In the genomic region with DNA sequence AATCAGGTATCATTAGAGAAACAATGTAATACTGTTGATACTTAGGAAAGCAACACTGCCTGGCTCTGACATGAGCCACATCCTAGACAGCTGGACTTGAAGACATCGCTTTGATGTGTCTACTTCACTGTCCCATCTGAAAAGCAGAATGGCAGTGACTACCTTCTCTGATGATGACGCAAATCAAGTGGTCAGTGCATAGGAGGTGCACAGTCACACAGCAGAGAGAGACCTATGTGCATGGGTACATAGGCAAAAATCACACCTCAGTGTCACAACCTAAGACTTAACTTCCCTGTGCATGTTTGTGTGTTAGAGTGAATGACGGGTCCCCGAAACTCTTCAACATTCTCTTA, we compare ENCODE assay signal across 25 mouse cellular contexts.
DNase-seq lines count a peak whose midpoint lies in the region; ATAC-seq and TF ChIP-seq lines count a peak whose summit lies in the region.
"Had no signal": no experiment of that assay in that cellular context is flagged by ENCODE, and none has a peak within 500 bp of the region (broad histone marks: within the 10 kb centered on the region; RNA-seq: fewer than 3 reads in every experiment).

No protein-coding gene starts in this region.

- no peak for TF ChIP-seq CTCF in MEL (IDR thresholded peaks at IDR 0.05 in 2 of 3, conservative IDR thresholded peaks at IDR 0.05 in 1 of 3; ENCODE audit: control insufficient read depth in 1 of 3, insufficient read depth in 1 of 3, low read depth in 2 of 3, low read length in 3 of 3, poor library complexity in 1 of 3, severe bottlenecking in 1 of 3)

- H3K27me3 ChIP-seq in heart, embryonic 12.5 days (replicated peaks) = 0 out of 2 replicates have a peak, but pooled peaks cover 4% of the 10 kb centered on the region
- no peaks in the 10 kb centered on the region for H3K27me3 ChIP-seq in MEL (ENCODE audit: control insufficient read depth in 1 of 2, insufficient read depth in 2 of 2, low read length in 2 of 2)
- no peaks in the 10 kb centered on the region for H3K27me3 ChIP-seq in liver, embryonic 16.5 days (ENCODE audit: control insufficient read depth, insufficient read depth, low read depth, low read length)
- H3K27me3 ChIP-seq: embryonic facial prominence, embryonic 12.5 days; forebrain, embryonic 12.5 days; neural tube, embryonic 15.5 days had no signal

- 70% methylated on average over 4 of the region's 4 CpGs for WGBS in heart, embryonic 12.5 days
- 70% methylated on average over 4 of the region's 4 CpGs for WGBS in liver, embryonic 16.5 days (ENCODE audit: insufficient replicate concordance)

- intact Hi-C loops in heart, postnatal 36 days (cut with DNase I) = no loop called here

- H3K36me3 ChIP-seq in heart, embryonic 12.5 days = no peaks in the 10 kb centered on the region
- H3K36me3 ChIP-seq in MEL (ENCODE audit: control insufficient read depth in 1 of 2, insufficient read depth in 2 of 2, low read length in 2 of 2) = peaks cover 0 to 26% of the 10 kb centered on the region in 2 experiments; a peak in 2 of 4 replicates
- no peaks in the 10 kb centered on the region for H3K36me3 ChIP-seq in liver, embryonic 16.5 days (ENCODE audit: control insufficient read depth, insufficient read depth)
- H3K36me3 ChIP-seq: embryonic facial prominence, embryonic 12.5 days; forebrain, embryonic 12.5 days; neural tube, embryonic 15.5 days had no signal

- no peak for TF ChIP-seq POLR2A in MEL (IDR thresholded peaks at IDR 0.05; ENCODE audit: control insufficient read depth in 1 of 2, insufficient read depth in 1 of 2, low read depth in 1 of 2, low read length in 2 of 2, poor library complexity in 1 of 2)

- no peak overlapping the region for H3K27ac ChIP-seq in heart, embryonic 12.5 days (ENCODE audit: poor library complexity, severe bottlenecking)
- H3K27ac ChIP-seq in MEL (ENCODE audit: control insufficient read depth, low read depth, low read length) = peak overlapping the region; percentile 90
- H3K27ac ChIP-seq in liver, embryonic 16.5 days (ENCODE audit: low read length) = peak overlapping the region; percentile 88
- H3K27ac ChIP-seq: embryonic facial prominence, embryonic 12.5 days; forebrain, embryonic 12.5 days; kidney, postnatal 0 days; neural tube, embryonic 15.5 days had no signal

- no peak for TF ChIP-seq EP300 in MEL (IDR thresholded peaks at IDR 0.05; ENCODE audit: low read depth in 1 of 2, low read length in 2 of 2)

- no peak for DNase-seq in heart, postnatal 36 days
- DNase-seq in MEL (ENCODE audit: low read depth, low spot score) = peak; percentile 31
- no peak for DNase-seq in testis, postnatal 10 days (ENCODE audit: low spot score)
- no peak for DNase-seq in ovary, adult 18-20 months (ENCODE audit: low spot score)
- DNase-seq in gastrocnemius, postnatal 10 days = no peak
- DNase-seq: adrenal gland, postnatal 25 days; cerebellum, adult 2 months; cerebellum, postnatal 14 days; gastrocnemius, postnatal 14 days; kidney, adult 8-10 months; kidney, postnatal 4 days; midbrain, embryonic 14.5 days; right cerebral cortex, adult 18-20 months; spleen, adult 18-20 months; thymus, adult 18-20 months; thymus, postnatal 25 days had no signal

- no peak overlapping the region for H3K4me3 ChIP-seq in heart, embryonic 12.5 days
- H3K4me3 ChIP-seq in MEL (ENCODE audit: control insufficient read depth in 1 of 2, insufficient read depth in 1 of 2, low read depth in 2 of 2, low read length in 2 of 2) = no peak overlapping the region
- H3K4me3 ChIP-seq in liver, embryonic 16.5 days (ENCODE audit: low read depth, low read length) = no peak overlapping the region
- H3K4me3 ChIP-seq: embryonic facial prominence, embryonic 12.5 days; forebrain, embryonic 12.5 days; neural tube, embryonic 15.5 days had no signal

- no peak overlapping the region for H3K9ac ChIP-seq in heart, embryonic 12.5 days
- H3K9ac ChIP-seq in MEL (ENCODE audit: control insufficient read depth, low read depth, low read length, poor library complexity, severe bottlenecking) = no peak overlapping the region; the same call in 1 of the 2 replicates
- no peak overlapping the region; the same call in 1 of the 2 replicates for H3K9ac ChIP-seq in liver, embryonic 16.5 days (ENCODE audit: low read depth, low read length)
- H3K9ac ChIP-seq: embryonic facial prominence, embryonic 12.5 days; forebrain, embryonic 12.5 days; lung, embryonic 14.5 days; neural tube, embryonic 15.5 days had no signal

- TF ChIP-seq RAD21 in MEL (IDR thresholded peaks at IDR 0.05; ENCODE audit: low read depth, low read length) = no peak

- no peak overlapping the region for H3K4me2 ChIP-seq in heart, embryonic 12.5 days
- peak overlapping the region; percentile 47 for H3K4me2 ChIP-seq in liver, embryonic 16.5 days (ENCODE audit: low read depth, low read length)
- H3K4me2 ChIP-seq: embryonic facial prominence, embryonic 12.5 days; forebrain, embryonic 12.5 days; lung, embryonic 14.5 days; neural tube, embryonic 15.5 days had no signal

- 0 out of 2 replicates have a peak, but pooled peaks have one; percentile 54 for ATAC-seq in heart, embryonic 12.5 days (ENCODE audit: insufficient number of reproducible peaks, low FRiP score)
- peak; percentile 35 for ATAC-seq in erythroid progenitor cell, adult 5-6 weeks (replicated peaks; ENCODE audit: low FRiP score, poor library complexity, severe bottlenecking)
- peak; percentile 35 for ATAC-seq in liver, embryonic 16.5 days (ENCODE audit: low read depth)
- ATAC-seq: hindbrain, embryonic 16.5 days had no signal

- no peaks in the 10 kb centered on the region for H3K9me3 ChIP-seq in heart, embryonic 12.5 days (replicated peaks)
- H3K9me3 ChIP-seq in MEL (replicated peaks; ENCODE audit: insufficient read depth, low read length) = no peaks in the 10 kb centered on the region
- no peaks in the 10 kb centered on the region for H3K9me3 ChIP-seq in liver, embryonic 16.5 days (replicated peaks; ENCODE audit: control insufficient read depth, low read length)
- H3K9me3 ChIP-seq: embryonic facial prominence, embryonic 12.5 days; forebrain, embryonic 12.5 days; neural tube, embryonic 15.5 days had no signal

- peaks cover 12% of the 10 kb centered on the region; the same call in 1 of the 2 replicates for H3K4me1 ChIP-seq in heart, embryonic 12.5 days (replicated peaks)
- H3K4me1 ChIP-seq in MEL (ENCODE audit: control insufficient read depth in 1 of 2, insufficient read depth in 2 of 2, low read length in 2 of 2) = peaks cover 11 to 13% of the 10 kb centered on the region in 2 experiments
- peaks cover 20% of the 10 kb centered on the region for H3K4me1 ChIP-seq in liver, embryonic 16.5 days (ENCODE audit: control insufficient read depth, low read depth, low read length)
- H3K4me1 ChIP-seq: embryonic facial prominence, embryonic 12.5 days; forebrain, embryonic 12.5 days; neural tube, embryonic 15.5 days had no signal

- no peaks in the 10 kb centered on the region for H3K79me2 ChIP-seq in MEL (ENCODE audit: control insufficient read depth, insufficient read depth, low read length, poor library complexity)

TF ChIP-seq in MEL, 35 proteins besides CTCF, POLR2A, EP300 and RAD21:
- TF ChIP-seq ELF1 (IDR thresholded peaks at IDR 0.05; ENCODE audit: low read depth, low read length) = no peak
